Mouse (Mus musculus) E14TG2a.4 (cell line): ENCODE data around the gene Tas2r108.

Source experiments
- H3K27me3 ChIP-seq: 2 replicates; pipeline ENCODE4 v1.6.1; 2014; ENCODE audit warnings: low read length, control low read depth; ENCODE audit not compliant: insufficient read depth
- H3K36me3 ChIP-seq: 2 replicates; pipeline ENCODE4 v1.6.1; 2014; ENCODE audit warnings: low read length, control low read depth; ENCODE audit not compliant: insufficient read depth
- H3K4me1 ChIP-seq: replicated peaks from 2 replicates; pipeline ENCODE4 v1.6.1; 2014; ENCODE audit warnings: low read depth, low read length, control low read depth
- H3K4me3 ChIP-seq: replicated peaks from 2 replicates; pipeline ENCODE4 v1.5.1; 2014; ENCODE audit warnings: mild to moderate bottlenecking, low read length
- H3K9me3 ChIP-seq: 2 replicates; pipeline ENCODE4 v1.6.1; 2014; ENCODE audit warnings: low read length, control low read depth
- CTCF ChIP-seq: conservative IDR thresholded peaks from 2 replicates; pipeline ENCODE4 v1.5.1; 2014; ENCODE audit warnings: low read length
- NANOG ChIP-seq: IDR thresholded peaks from 2 replicates; pipeline ENCODE4 v1.6.1; 2014; ENCODE audit warnings: borderline replicate concordance, low read length, mixed read lengths
- POU5F1 ChIP-seq: IDR thresholded peaks from 2 replicates; pipeline ENCODE4 v1.6.1; 2014; ENCODE audit warnings: low read length, borderline replicate concordance

The Tas2r108 gene

DNA sequence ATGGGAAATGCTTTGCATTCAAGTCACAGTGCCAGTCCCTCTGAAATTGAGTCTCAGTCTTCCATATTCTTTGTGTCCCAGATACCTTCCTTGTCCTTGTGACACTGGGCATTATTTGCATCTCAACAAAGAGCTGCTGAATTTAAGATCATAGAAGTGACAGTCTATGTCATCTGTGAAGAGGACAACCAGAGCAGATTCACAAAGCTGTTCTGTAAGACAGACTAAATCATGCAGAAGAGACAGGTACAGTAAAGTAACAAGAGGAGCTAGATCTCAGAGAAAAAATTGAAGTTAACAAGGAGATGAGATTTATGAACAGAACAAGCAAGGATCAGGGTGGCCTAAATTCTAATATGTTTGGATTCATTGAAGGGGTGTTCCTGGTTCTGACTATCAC, 2.4 kb upstream of the Tas2r108 start, which contains the start of gene Tas2r137:
Gene Tas2r137, plus strand, starts transcription at position 301 of the 400 bp plus-strand sequence.
- TF ChIP-seq POU5F1, result no peak
- no peak for TF ChIP-seq NANOG
- no peak for TF ChIP-seq CTCF

DNA sequence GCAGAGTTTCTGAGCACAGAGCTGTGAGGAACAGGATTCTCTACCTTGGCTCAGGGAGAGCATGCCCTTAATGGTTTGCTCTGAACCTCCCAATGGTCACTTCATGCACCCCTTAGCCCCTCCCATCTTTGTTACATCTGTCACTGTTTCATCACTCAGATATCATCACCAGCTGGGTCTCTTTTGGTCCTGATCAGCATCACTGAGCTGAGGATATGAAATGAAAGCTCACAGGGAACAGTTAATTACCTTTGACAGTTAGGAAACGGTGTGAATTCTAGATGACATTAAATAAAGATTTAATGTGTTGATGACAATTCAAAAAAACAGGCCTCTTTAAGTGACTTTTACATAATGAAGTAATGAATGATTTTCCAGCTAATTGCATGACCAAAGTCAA, 26.1 kb downstream of the Tas2r108 start, which contains the start of gene Prss37:
Gene Prss37, minus strand, starts transcription at position 101 of the 400 bp plus-strand sequence.
- Histone ChIP-seq H3K4me1 (no peaks in the 10 kb centered on the region), H3K4me3 (no peak within 1 kb of the TSS), H3K27me3 (no peaks in the 10 kb centered on the region), H3K36me3 (no peaks in the 10 kb centered on the region), H3K9me3 (no peaks in the 10 kb centered on the region)
- TF ChIP-seq CTCF (no peak), NANOG (no peak), POU5F1 (no peak)

More for the DNA sequence above, 2.4 kb upstream of the Tas2r108 start, which contains the start of gene Tas2r137:
- H3K9me3 ChIP-seq, result no peaks in the 10 kb centered on the region
- no peaks in the 10 kb centered on the region for H3K27me3 ChIP-seq
- H3K4me3 ChIP-seq, result no peak within 1 kb of the TSS
- peaks cover 4% of the 10 kb centered on the region for H3K36me3 ChIP-seq
- no peaks in the 10 kb centered on the region for H3K4me1 ChIP-seq
